Mouse (Mus musculus) liver, embryonic 13.5 days (tissue): ENCODE data around the gene Gdpd3. TPM values are rescaled to one million over a fixed set of nuclear protein-coding genes. Genes with fewer than 3 reads are reported as not detected.
A peak's percentile ranks its signal among the peaks of the same experiment; 100 is the strongest.

Experiments
- ATAC-seq: fragments of 200-750 bp; cut with Nextera tagmentation; 2 replicates; pipeline ENCODE4 v1.8.0; 2017; ENCODE audit warnings: low read depth, mild to moderate bottlenecking, moderate number of reproducible peaks, moderate library complexity
- DNase-seq: peaks from one replicate; pipeline ENCODE4 v3.0.0; 2022
- H3K27ac ChIP-seq: fragments of 300-500 bp; sonication (generic); 2 replicates; pipeline ENCODE4 v1.5.1; 2015; ENCODE audit warnings: moderate library complexity, mild to moderate bottlenecking, inconsistent platforms
- H3K27me3 ChIP-seq: fragments of 300-500 bp; sonication (generic); 2 replicates; pipeline ENCODE4 v1.6.1; 2015; ENCODE audit warnings: mild to moderate bottlenecking, inconsistent platforms
- H3K36me3 ChIP-seq: fragments of 300-500 bp; sonication (generic); 2 replicates; pipeline ENCODE4 v1.6.1; 2015; ENCODE audit warnings: mild to moderate bottlenecking, inconsistent platforms
- H3K4me1 ChIP-seq: fragments of 300-500 bp; sonication (generic); replicated peaks from 2 replicates; pipeline ENCODE4 v1.6.1; 2015; ENCODE audit warnings: inconsistent platforms
- H3K4me2 ChIP-seq: fragments of 300-500 bp; sonication (generic); 2 replicates; pipeline ENCODE4 v1.6.1; 2015; ENCODE audit warnings: inconsistent platforms, mild to moderate bottlenecking, moderate library complexity
- H3K4me3 ChIP-seq: fragments of 300-500 bp; sonication (generic); replicated peaks from 2 replicates; pipeline ENCODE4 v1.5.1; 2015; ENCODE audit warnings: mild to moderate bottlenecking, inconsistent platforms
- H3K9ac ChIP-seq: fragments of 300-500 bp; sonication (generic); 2 replicates; pipeline ENCODE4 v1.6.1; 2015; ENCODE audit warnings: mild to moderate bottlenecking, inconsistent platforms
- H3K9me3 ChIP-seq: fragments of 300-500 bp; sonication (generic); replicated peaks from 2 replicates; pipeline ENCODE4 v1.6.1; 2016; ENCODE audit warnings: inconsistent platforms
- WGBS: fragments of 180-500 bp; shearing (Covaris S2); methylation state at CpG from one replicate; pipeline ENCODE4 v1.1.7; 2015; ENCODE audit not compliant: insufficient replicate concordance; 5-methylcytosine and 5-hydroxymethylcytosine counted together
- polyA plus RNA-seq: library from polyadenylated mRNA; unstranded; fragments of >200 nt; fragmentation: Nextera tagmentation; extraction: Ambion mirVana; gene quantifications from 2 replicates; pipeline ENCODE4 v1.2.1, GENCODE M21; 2015

Gdpd3 gene
- polyA plus RNA-seq, 1 experiment from 2014 or later: 0.37 TPM

GRCm38 (mm10) chr7:126741964-126742482 is 24.1 kb upstream of the Gdpd3 start:
- H3K4me1 ChIP-seq: peaks cover 9% of the 10 kb centered on the region
- no peak overlapping the region for H3K4me3 ChIP-seq
- no peak overlapping the region for H3K27ac ChIP-seq
- 80% methylated on average over 13 of the region's 13 CpGs for WGBS
- no peak for ATAC-seq
- no peaks in the 10 kb centered on the region for H3K36me3 ChIP-seq
- no peaks in the 10 kb centered on the region for H3K9me3 ChIP-seq
- no peak overlapping the region for H3K9ac ChIP-seq
- no peak overlapping the region for H3K4me2 ChIP-seq
- DNase-seq: no peak
- no peaks in the 10 kb centered on the region for H3K27me3 ChIP-seq

DNA sequence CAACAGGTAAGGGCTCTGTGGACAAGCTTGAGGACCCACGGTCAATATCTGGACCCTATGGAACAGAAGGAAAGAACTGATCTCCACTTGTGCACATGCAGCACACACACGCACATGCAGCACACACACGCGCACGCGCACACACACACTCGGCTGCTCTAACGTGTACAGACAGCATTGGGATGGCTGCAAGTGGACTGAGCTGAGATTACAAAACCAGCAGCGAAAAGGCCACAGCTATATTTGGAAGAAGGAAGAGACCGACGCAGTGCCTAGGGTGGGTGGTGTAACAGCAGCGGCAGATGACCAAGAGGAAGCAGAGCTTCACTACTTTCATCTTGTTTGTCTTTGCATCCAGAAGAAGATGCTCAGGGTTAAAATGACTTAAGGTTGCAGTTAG is 20.1 kb upstream of the Gdpd3 start:
- Histone ChIP-seq H3K36me3 (no peaks in the 10 kb centered on the region), H3K9me3 (no peaks in the 10 kb centered on the region), H3K4me2 (peak overlapping the region; percentile 32), H3K27ac (peak overlapping the region; percentile 76), H3K9ac (peak overlapping the region; percentile 50), H3K27me3 (no peaks in the 10 kb centered on the region), H3K4me1 (peaks cover 23% of the 10 kb centered on the region), H3K4me3 (peak overlapping the region; percentile 35)
- ATAC-seq: peak; percentile 30; the same call in 1 of the 2 replicates
- WGBS: 33% methylated on average over 12 of the region's 12 CpGs
- no peak for DNase-seq

GRCm38 (mm10) chr7:126746798-126747197 is 19.3 kb upstream of the Gdpd3 start:
- Histone ChIP-seq H3K27ac (peak overlapping the region; percentile 76), H3K4me1 (peaks cover 23% of the 10 kb centered on the region), H3K4me3 (peak overlapping the region; percentile 35), H3K27me3 (no peaks in the 10 kb centered on the region), H3K9ac (0 out of 2 replicates have a peak overlapping the region, but pooled peaks have one; percentile 50), H3K36me3 (no peaks in the 10 kb centered on the region), H3K4me2 (peak overlapping the region; percentile 32), H3K9me3 (no peaks in the 10 kb centered on the region)
- DNase-seq: no peak
- ATAC-seq: peak; percentile 69
- 14% methylated on average over 6 of the region's 6 CpGs for WGBS

- WGBS: 69% methylated on average over 7 of the region's 7 CpGs
- Histone ChIP-seq H3K4me3 (no peak overlapping the region), H3K4me1 (peaks cover 23% of the 10 kb centered on the region), H3K4me2 (no peak overlapping the region), H3K27ac (peak overlapping the region; percentile 43), H3K9me3 (no peaks in the 10 kb centered on the region), H3K36me3 (no peaks in the 10 kb centered on the region), H3K9ac (no peak overlapping the region), H3K27me3 (no peaks in the 10 kb centered on the region)
- ATAC-seq (no peak), DNase-seq (no peak)
Observed at GRCm38 (mm10) chr7:126748824-126749223, 17.3 kb upstream of the Gdpd3 start.

- H3K4me2 ChIP-seq: no peak overlapping the region
- H3K9ac ChIP-seq: no peak overlapping the region
- peaks cover 21% of the 10 kb centered on the region for H3K4me1 ChIP-seq
- DNase-seq (no peak), ATAC-seq (no peak)
- no peaks in the 10 kb centered on the region for H3K27me3 ChIP-seq
- H3K27ac ChIP-seq: no peak overlapping the region
- H3K36me3 ChIP-seq: no peaks in the 10 kb centered on the region
- WGBS: 86% methylated on average over 17 of the region's 17 CpGs
- no peak overlapping the region for H3K4me3 ChIP-seq
- H3K9me3 ChIP-seq: no peaks in the 10 kb centered on the region
Observed at GRCm38 (mm10) chr7:126749582-126750343, 16.4 kb upstream of the Gdpd3 start.

DNA sequence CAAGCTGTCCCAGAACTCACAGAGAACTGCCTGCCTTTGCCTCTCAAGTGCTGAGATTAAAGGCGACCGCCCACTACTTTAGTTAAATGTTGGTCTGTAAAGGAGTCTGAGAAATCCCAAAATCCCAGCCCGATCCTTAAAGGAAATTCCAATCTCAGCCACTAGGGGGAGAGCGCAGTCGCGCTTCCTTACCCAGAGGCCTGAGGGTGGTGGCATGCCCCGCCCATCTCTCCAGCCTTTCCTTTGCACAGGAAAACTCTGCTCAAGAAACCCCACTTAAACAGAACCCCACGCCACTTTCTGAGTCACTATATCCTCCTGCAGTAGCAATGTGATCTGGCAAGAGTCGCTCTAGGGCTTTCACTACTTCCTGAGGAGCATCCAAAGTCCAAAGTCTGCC is 11.3 kb upstream of the Gdpd3 start:
- Histone ChIP-seq H3K27me3 (no peaks in the 10 kb centered on the region), H3K9ac (peak overlapping the region; percentile 1; the same call in 1 of the 2 replicates), H3K4me2 (peak overlapping the region; percentile 24), H3K4me3 (no peak overlapping the region), H3K4me1 (peaks cover 13% of the 10 kb centered on the region), H3K27ac (no peak overlapping the region), H3K9me3 (no peaks in the 10 kb centered on the region), H3K36me3 (no peaks in the 10 kb centered on the region)
- ATAC-seq (peak; percentile 47), DNase-seq (peak; percentile 69)
- 2% methylated on average over 9 of the region's 9 CpGs for WGBS

DNA sequence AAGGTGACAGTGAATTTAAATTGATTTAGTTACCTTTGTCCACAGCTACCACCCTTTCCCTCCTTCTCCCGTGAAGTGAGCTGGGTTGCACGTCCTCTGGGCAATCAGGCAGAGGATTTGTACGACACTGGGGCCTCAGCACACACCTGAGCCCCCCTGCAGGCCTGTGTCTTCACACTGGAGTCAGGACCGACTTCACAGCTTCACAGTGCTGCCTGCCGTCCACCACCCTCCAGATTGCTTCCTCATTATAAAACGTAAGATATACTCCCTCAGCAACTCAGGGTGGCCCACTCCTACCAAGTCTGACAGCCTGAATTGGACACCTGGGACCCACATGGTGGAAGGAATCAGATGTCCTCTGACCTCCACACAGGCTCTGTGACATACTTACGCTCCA is 7.6 kb upstream of the Gdpd3 start:
- Histone ChIP-seq H3K4me1 (peaks cover 49% of the 10 kb centered on the region), H3K4me2 (no peak overlapping the region), H3K27me3 (no peaks in the 10 kb centered on the region), H3K9ac (peak overlapping the region; percentile 26), H3K4me3 (no peak overlapping the region), H3K36me3 (peaks cover 6% of the 10 kb centered on the region), H3K9me3 (no peaks in the 10 kb centered on the region), H3K27ac (no peak overlapping the region; the same call in 1 of the 2 replicates)
- no peak for ATAC-seq
- 61% methylated on average over 7 of the region's 7 CpGs for WGBS
- no peak for DNase-seq

DNA sequence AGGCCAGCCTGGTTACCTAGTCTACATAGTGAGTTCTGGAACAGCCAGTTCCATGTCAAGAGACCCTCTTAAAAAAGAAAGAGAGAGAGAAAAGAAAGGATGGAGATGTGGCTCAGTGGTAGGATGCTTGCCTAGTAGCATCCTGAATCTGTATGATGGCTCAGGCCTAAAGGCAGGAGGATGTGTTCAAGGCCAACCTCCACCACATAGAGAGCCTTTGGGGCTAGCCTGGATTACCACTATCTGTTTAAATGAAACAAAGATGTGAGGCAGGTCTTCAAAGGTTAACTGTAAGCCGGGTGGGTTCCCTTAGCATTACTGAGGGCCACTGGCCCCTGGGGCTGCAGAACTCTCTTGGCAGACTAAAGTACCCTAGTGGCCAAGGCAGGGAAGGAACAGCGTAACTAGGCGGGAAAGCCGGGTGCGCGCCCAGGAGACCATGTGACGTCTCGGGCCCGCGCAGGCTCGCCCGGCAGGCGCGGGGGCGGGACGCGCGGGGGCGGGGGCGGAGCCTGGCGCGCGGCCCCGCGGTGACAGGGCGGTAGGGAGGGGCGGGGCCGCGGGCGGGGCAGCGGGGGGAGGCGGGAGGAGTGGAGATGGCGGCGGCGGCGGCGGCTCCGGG is 7.0 kb upstream of the Gdpd3 start, which contains the start of gene Mapk3:
Gene Mapk3, plus strand, starts transcription at position 552 of the 622 bp plus-strand sequence.
- Histone ChIP-seq H3K27ac (peak within 1 kb of the TSS; percentile 86), H3K36me3 (peaks cover 12% of the 10 kb centered on the region), H3K4me3 (peak within 1 kb of the TSS; percentile 84), H3K9ac (peak within 1 kb of the TSS; percentile 90), H3K4me1 (peaks cover 49% of the 10 kb centered on the region), H3K4me2 (peak within 1 kb of the TSS; percentile 99), H3K27me3 (no peaks in the 10 kb centered on the region), H3K9me3 (no peaks in the 10 kb centered on the region)
- 1% methylated on average over 31 of the region's 38 CpGs for WGBS
- ATAC-seq (peak; percentile 75), DNase-seq (peak; percentile 86)

GRCm38 (mm10) chr7:126759672-126760390 is 6.3 kb upstream of the Gdpd3 start:
- ATAC-seq (peak; percentile 26), DNase-seq (no peak)
- H3K9me3 ChIP-seq: no peaks in the 10 kb centered on the region
- H3K4me2 ChIP-seq: peak overlapping the region; percentile 99
- peak overlapping the region; percentile 86 for H3K27ac ChIP-seq
- peak overlapping the region; percentile 84 for H3K4me3 ChIP-seq
- peaks cover 54% of the 10 kb centered on the region for H3K4me1 ChIP-seq
- peak overlapping the region; percentile 90 for H3K9ac ChIP-seq
- peaks cover 19% of the 10 kb centered on the region for H3K36me3 ChIP-seq
- under 1% methylated on average over 23 of the region's 24 CpGs for WGBS
- no peaks in the 10 kb centered on the region for H3K27me3 ChIP-seq

DNA sequence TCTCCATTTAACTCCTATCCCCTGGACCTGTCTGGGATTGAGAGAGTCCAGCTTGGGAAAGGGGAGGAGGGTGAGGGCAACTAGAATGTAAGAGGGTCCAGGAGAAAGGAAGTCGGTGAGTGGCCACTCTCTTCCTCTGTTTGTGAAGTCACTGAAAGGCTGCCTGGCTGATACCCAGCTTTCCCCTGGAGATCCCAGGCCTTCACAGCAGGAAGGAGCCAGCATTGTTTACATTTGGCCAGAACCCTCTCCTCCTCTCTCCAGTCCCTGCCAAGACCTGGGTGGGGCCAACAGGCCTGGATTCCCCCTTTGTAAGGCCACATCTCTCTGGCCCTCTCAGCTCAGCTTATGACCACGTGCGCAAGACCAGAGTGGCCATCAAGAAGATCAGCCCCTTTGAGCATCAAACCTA is 5.7 kb upstream of the Gdpd3 start:
- DNase-seq (no peak), ATAC-seq (no peak)
- Histone ChIP-seq H3K9ac (peak overlapping the region; percentile 90), H3K9me3 (no peaks in the 10 kb centered on the region), H3K4me1 (peaks cover 54% of the 10 kb centered on the region), H3K27me3 (no peaks in the 10 kb centered on the region), H3K4me3 (peak overlapping the region; percentile 84), H3K27ac (peak overlapping the region; percentile 86), H3K4me2 (peak overlapping the region; percentile 99), H3K36me3 (peaks cover 25% of the 10 kb centered on the region)
- 46% methylated on average over 3 of the region's 3 CpGs for WGBS

DNA sequence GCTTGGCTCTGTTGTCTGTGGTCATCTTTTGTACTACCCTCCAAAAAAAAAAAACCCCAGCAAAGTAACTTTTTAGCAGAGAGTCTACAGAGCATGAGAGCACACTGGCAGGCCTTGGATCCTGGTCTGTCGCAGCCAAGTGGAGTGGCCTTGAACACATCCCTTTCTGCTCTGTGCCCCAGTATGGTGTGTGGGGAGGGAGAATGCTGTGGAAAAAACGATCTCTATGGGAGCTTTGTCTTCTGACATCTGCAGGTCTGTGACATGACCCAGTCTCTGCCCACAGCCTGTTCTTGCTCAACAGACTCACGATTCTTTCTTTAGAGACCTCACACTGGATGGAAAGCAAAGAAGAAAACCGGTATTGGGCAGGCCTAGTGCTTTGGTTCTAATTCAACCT is 5.2 kb upstream of the Gdpd3 start:
- no peaks in the 10 kb centered on the region for H3K27me3 ChIP-seq
- 46% methylated on average over 4 of the region's 4 CpGs for WGBS
- H3K4me3 ChIP-seq: no peak overlapping the region
- no peak for ATAC-seq
- peak overlapping the region; percentile 99 for H3K4me2 ChIP-seq
- DNase-seq: no peak
- peaks cover 30% of the 10 kb centered on the region for H3K36me3 ChIP-seq
- 0 out of 2 replicates have a peak overlapping the region, but pooled peaks have one; percentile 90 for H3K9ac ChIP-seq
- H3K27ac ChIP-seq: peak overlapping the region; percentile 86; the same call in 1 of the 2 replicates
- H3K4me1 ChIP-seq: peaks cover 60% of the 10 kb centered on the region
- no peaks in the 10 kb centered on the region for H3K9me3 ChIP-seq
